Mouse (Mus musculus): Measurements from ENCODE around the gene 4931428L18Rik. TPM values are rescaled to one million over a fixed set of nuclear protein-coding genes. Genes with fewer than 3 reads are reported as not detected.

The 4931428L18Rik gene
- not detected in 2 replicates for polyA plus RNA-seq (2016; fragmentation: Nextera tagmentation; extraction: Ambion mirVana)

DNA sequence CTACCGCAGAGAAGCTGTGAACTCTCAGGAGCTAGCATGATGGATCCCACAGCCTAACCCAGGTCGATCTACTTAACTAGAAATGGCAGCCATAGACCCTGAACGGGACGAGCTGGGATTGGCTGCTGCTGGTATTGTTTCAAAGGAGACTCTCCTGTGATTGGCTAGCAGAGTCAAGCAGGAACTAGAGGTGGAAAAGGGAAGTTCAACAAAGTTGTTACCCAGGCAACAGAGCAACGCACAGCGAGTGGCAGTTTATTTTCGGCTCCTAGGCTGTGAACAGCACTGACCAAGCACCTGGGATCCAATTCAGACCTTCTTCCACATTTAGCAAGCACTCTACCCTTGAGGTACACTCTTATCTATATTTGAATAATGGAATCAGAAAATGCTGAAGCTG, at the start of gene 4931428L18Rik, which contains the start of gene Pih1d3:
TSS of gene 4931428L18Rik (minus strand) at position 121 of the 400 bp plus-strand sequence.
TSS of gene Pih1d3 (plus strand) at position 275 of the 400 bp plus-strand sequence.
- Histone ChIP-seq H3K4me1 (no peaks in the 10 kb centered on the region), H3K36me3 (replicated peaks) (no peaks in the 10 kb centered on the region)
- 89% methylated on average over 7 of the region's 7 CpGs for WGBS

DNA sequence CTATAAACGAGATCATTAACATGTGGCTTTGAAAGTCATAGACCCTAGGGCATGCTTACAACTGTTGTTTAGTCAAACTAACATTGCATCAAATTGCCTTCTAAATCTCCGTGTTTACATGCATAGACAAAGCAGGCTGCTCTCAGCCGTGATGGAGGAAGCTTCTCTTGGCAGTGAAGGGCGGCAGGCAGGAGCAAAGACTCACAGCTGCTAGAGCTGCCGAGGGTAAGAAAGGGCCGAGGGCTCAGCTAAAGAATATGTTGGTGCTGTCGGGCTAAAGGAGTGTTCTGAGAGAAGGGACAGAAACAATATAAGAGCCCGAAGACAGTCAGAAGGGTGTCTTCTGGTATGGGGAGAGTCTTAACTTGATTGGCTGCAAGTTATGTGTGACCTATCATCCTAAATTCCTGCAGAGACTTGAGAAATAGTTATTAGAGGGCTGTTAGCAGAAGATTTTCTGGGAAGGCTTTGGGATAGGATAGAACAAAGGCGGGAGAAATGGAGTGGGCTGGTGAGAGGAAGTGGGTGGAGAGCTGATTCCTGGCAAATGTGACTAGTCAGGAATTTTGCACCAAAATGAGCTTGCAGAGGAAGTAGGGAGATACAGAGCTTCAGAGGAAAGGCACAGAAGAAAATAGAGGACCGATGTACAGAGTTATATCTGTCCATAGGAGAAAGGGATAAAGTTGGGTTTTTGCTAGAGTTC, 37.9 kb upstream of the 4931428L18Rik start:
- Histone ChIP-seq H3K27me3 (replicated peaks; ENCODE audit: low read depth, poor library complexity, severe bottlenecking) (no peaks in the 10 kb centered on the region), H3K4me1 (no peaks in the 10 kb centered on the region), H3K4me3 (no peak overlapping the region), H3K9me3 (no peaks in the 10 kb centered on the region), H3K27ac (replicated peaks) (no peak overlapping the region), H3K36me3 (replicated peaks) (no peaks in the 10 kb centered on the region)
- WGBS, result 80% methylated on average over 10 of the region's 10 CpGs
- no peak for DNase-seq (ENCODE audit: low spot score)

More for the DNA sequence above, at the start of gene 4931428L18Rik, which contains the start of gene Pih1d3:
- Histone ChIP-seq H3K9me3 (peaks cover 3% of the 10 kb centered on the region; the same call in 1 of the 2 replicates), H3K4me3 (no peak within 1 kb of the TSS), H3K27me3 (replicated peaks; ENCODE audit: low read depth, poor library complexity, severe bottlenecking) (no peaks in the 10 kb centered on the region), H3K27ac (replicated peaks) (no peak within 1 kb of the TSS)
- DNase-seq (ENCODE audit: low spot score), result no peak

DNA sequence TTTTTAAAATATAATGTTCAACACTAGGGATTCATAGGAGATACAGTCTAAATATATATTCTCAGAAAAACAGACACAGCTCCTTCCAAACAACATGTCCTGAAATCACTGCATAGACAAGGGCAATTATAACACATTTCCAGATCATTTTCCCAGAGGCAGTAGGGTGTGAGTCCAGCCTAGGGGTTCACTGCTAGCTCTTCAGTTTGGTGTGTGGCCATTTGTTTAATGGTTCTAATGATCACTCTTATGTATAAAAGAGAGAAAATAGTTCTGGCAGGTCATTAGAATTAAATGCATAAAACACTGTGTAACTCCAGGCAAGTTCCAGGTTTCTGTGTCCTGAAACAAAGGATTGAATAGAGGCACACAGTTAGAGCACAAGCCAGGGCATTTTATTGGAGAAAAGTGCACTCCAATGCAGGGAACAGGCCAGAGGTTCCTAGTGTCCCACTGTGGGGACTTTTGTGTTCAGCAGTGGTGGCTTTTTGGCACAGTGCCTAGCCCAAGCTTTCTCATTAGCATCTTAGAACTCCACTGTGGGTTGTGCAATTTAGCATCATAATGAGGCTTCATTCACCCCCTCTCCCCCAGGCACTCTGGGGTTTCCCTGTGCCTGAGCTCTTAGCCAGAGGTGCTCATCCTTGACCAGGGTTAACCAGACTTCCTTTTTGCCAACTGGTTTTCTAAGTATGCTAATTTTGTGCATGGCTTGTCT, 11.0 kb upstream of the 4931428L18Rik start:
- DNase-seq (ENCODE audit: low spot score), result no peak
- H3K27ac ChIP-seq (replicated peaks), result no peak overlapping the region
- H3K4me1 ChIP-seq, result no peaks in the 10 kb centered on the region
- no peaks in the 10 kb centered on the region for H3K27me3 ChIP-seq (replicated peaks; ENCODE audit: low read depth, poor library complexity, severe bottlenecking)
- no peak overlapping the region for H3K4me3 ChIP-seq
- no peaks in the 10 kb centered on the region for H3K36me3 ChIP-seq (replicated peaks)
- H3K9me3 ChIP-seq, result no peaks in the 10 kb centered on the region

DNA sequence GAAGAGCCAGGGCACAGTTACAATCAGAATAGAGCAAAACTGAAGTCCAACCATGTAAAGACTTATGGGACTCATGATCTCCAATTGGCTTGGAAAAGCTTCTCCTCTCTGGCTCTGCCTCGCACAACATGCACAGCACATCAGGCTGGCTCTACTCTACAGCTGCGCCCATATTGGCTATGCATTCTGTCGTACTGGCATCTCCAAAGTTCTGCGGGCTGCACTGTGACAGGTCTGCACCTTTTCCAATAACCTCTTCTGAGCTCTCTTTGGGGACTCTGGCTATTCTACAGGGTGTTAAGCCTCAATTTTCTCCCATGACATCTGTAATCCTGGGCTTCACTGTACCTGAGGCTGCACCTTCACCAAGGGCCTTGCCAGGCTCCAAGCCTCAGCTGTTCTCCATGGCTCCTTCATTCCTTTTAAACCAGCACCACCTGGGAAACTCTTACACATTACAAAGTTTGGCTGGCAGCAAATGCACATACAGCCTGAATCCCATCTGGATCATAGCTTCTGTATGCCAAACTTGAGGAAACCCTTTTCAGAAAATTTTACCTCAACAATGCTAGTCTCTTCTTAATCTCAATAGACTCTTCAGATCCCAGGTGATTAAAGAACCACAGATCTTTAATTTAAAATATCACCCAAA, 1.8 kb downstream of the 4931428L18Rik start:
- no peaks in the 10 kb centered on the region for H3K36me3 ChIP-seq (replicated peaks)
- whole genome bisulfite sequencing, result 94% methylated on average over 4 of the region's 4 CpGs
- H3K27me3 ChIP-seq (replicated peaks; ENCODE audit: low read depth, poor library complexity, severe bottlenecking), result no peaks in the 10 kb centered on the region
- H3K9me3 ChIP-seq, result peaks cover 3% of the 10 kb centered on the region; the same call in 1 of the 2 replicates
- DNase-seq (ENCODE audit: low spot score), result no peak
- no peak overlapping the region for H3K27ac ChIP-seq (replicated peaks)
- H3K4me1 ChIP-seq, result no peaks in the 10 kb centered on the region
- no peak overlapping the region for H3K4me3 ChIP-seq

DNA sequence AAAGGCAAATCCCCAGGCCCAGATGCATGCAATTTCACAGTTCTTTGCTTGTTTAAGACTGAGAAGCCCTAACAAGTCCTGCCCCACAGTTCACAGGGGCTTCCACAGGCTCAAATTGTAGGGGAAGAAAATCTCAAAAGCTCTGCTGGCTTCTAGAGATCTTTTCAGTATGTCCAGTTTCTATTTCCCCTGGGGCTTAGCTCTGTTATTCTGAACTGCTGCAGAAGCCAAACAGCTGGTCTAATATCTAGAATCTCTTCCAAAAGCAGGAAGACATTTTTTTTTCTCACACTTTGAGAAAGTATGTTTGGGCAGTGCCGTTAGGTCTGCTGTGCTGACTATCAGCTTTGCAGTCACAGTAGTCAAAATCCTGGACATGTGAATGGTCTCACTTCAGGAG, 7.7 kb downstream of the 4931428L18Rik start:
- Histone ChIP-seq H3K4me3 (no peak overlapping the region), H3K9me3 (no peaks in the 10 kb centered on the region), H3K27me3 (replicated peaks; ENCODE audit: low read depth, poor library complexity, severe bottlenecking) (no peaks in the 10 kb centered on the region), H3K27ac (replicated peaks) (no peak overlapping the region), H3K36me3 (replicated peaks) (no peaks in the 10 kb centered on the region), H3K4me1 (no peaks in the 10 kb centered on the region)
- no peak for DNase-seq (ENCODE audit: low spot score)
- WGBS, result 77% methylated on average over 1 of the region's 1 CpGs

DNA sequence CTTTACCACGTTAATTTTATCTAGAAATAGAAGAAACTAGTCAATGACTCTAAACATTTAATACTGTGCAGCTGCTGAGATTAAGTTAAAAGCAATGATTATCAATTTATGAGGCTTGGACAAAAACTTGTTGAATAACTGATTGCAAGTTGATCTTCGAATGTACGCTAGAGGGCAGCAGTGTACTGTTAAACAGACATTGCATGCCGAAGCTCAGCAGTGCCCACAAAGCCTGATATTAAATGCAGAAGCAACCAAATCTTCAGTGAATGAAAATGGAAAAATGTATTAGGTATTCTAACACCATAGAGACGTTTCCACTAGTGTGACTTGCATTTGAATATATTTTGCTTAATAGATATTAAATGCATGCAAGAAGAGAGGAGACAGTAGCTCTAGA, 12.3 kb downstream of the 4931428L18Rik start:
- Histone ChIP-seq H3K27ac (replicated peaks) (no peak overlapping the region), H3K27me3 (replicated peaks; ENCODE audit: low read depth, poor library complexity, severe bottlenecking) (no peaks in the 10 kb centered on the region), H3K4me1 (no peaks in the 10 kb centered on the region), H3K9me3 (no peaks in the 10 kb centered on the region), H3K36me3 (replicated peaks) (no peaks in the 10 kb centered on the region), H3K4me3 (no peak overlapping the region)
- peak; percentile 29 for DNase-seq (ENCODE audit: low spot score)
- 2% methylated on average over 5 of the region's 5 CpGs for WGBS

DNA sequence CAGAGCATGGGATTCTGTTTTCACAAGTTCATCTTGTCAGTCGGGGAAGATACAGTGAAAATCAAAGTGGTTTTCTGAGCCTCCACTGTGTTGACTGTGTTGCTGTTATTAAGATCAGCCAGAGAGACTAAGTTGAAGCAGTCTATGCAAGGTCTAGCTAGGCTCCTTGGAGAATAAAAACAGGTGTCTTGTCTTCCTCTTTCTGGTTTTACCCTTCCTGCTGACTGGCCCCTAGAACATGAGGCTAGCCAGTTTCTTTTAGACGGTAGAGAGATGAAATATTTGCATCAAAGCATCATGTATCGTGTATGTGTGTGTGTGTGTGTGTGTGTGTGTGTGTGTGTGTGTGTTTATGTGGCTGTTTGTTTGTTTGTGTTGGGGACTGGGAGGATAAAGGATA, 16.7 kb downstream of the 4931428L18Rik start:
- Histone ChIP-seq H3K36me3 (replicated peaks) (no peaks in the 10 kb centered on the region), H3K27me3 (replicated peaks; ENCODE audit: low read depth, poor library complexity, severe bottlenecking) (no peaks in the 10 kb centered on the region), H3K4me3 (no peak overlapping the region), H3K27ac (replicated peaks) (no peak overlapping the region), H3K9me3 (no peaks in the 10 kb centered on the region), H3K4me1 (no peaks in the 10 kb centered on the region)
- 83% methylated on average over 3 of the region's 3 CpGs for WGBS
- DNase-seq (ENCODE audit: low spot score), result no peak

DNA sequence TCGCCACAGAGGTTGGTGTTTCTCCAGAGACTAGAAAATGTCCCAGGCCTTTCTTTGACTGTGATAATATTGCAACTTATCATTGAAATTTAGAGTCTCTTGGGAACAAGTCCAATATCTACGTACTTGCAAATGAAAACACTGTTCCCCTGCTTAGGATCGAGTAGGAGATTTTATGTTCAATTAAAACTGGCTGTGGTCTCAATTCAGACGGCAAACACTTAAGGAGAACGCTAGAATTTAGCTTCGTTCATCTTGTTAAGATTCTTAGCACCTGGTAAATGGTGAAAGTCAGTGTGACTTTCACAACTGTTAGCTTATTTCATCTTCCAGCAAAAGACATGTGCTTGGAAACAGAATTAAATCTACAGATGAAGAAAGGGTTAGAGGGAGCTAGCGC, 17.1 kb downstream of the 4931428L18Rik start:
- DNase-seq (ENCODE audit: low spot score), result no peak
- H3K4me1 ChIP-seq, result no peaks in the 10 kb centered on the region
- no peaks in the 10 kb centered on the region for H3K27me3 ChIP-seq (replicated peaks; ENCODE audit: low read depth, poor library complexity, severe bottlenecking)
- H3K4me3 ChIP-seq, result no peak overlapping the region
- H3K36me3 ChIP-seq (replicated peaks), result no peaks in the 10 kb centered on the region
- 88% methylated on average over 7 of the region's 7 CpGs for WGBS
- no peaks in the 10 kb centered on the region for H3K9me3 ChIP-seq
- no peak overlapping the region for H3K27ac ChIP-seq (replicated peaks)

DNA sequence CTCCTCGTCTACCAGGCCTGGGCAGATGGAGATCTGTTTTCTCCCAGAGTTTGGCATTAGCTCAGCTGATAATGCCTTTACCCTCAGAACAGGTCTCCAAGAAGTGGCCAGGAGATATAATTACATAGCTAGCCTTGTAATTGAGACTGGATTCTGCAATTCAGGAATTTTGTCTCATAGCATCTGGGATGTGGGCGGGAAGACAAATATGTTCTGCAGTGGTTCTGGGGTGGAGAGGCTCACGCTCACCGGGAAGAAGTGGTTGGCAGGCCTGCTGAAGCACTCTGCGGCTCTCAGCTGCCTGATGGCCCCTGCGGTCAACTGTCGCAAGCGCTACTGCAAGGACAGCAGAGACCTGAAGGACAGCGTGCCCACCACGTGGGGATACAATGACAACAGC, 18.7 kb downstream of the 4931428L18Rik start:
- H3K4me3 ChIP-seq, result no peak overlapping the region
- H3K27ac ChIP-seq (replicated peaks), result no peak overlapping the region
- H3K9me3 ChIP-seq, result no peaks in the 10 kb centered on the region
- no peak for DNase-seq (ENCODE audit: low spot score)
- H3K27me3 ChIP-seq (replicated peaks; ENCODE audit: low read depth, poor library complexity, severe bottlenecking), result no peaks in the 10 kb centered on the region
- 92% methylated on average over 10 of the region's 10 CpGs for WGBS
- no peaks in the 10 kb centered on the region for H3K4me1 ChIP-seq
- H3K36me3 ChIP-seq (replicated peaks), result no peaks in the 10 kb centered on the region

DNA sequence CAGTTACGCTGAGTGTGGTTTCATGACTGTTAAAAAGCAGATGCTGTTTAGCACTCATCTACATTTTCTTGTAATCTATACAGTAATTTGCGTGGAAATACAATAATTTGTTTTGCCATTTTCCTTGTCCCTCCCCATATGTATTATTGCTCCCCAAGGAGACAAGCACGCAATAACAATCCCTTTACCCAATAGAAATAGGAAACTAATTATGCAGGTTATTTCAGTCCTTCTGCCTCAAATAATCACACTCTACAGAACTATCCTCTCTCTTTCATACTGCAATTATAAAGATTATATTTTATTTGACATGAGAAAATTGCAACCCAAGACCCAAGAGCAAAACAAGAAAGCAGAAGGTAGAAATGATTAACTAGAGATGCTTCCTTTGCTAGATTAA, 25.5 kb downstream of the 4931428L18Rik start:
- DNase-seq (ENCODE audit: low spot score), result no peak
- Histone ChIP-seq H3K4me3 (no peak overlapping the region), H3K36me3 (replicated peaks) (no peaks in the 10 kb centered on the region), H3K4me1 (no peaks in the 10 kb centered on the region), H3K27me3 (replicated peaks; ENCODE audit: low read depth, poor library complexity, severe bottlenecking) (no peaks in the 10 kb centered on the region), H3K27ac (replicated peaks) (no peak overlapping the region), H3K9me3 (no peaks in the 10 kb centered on the region)
- WGBS, result 91% methylated on average over 3 of the region's 3 CpGs

DNA sequence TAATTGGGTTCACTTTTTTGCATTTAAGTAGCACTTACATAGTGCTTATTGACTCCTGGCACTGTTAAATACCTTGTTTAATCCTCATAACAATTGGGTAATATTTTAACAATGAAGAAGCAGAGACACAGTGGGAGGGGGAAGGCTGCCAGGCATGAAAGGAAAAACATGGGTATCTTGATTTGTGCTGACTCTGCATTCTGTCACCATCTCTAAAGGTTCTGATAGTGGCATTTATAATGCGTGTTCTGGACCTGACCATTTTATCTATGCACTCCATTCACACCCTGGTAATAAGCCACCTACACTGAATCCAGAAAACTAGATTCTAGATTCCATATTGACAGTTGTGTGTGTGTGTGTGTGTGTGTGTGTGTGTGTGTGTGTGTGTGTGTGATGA, 26.9 kb downstream of the 4931428L18Rik start:
- Histone ChIP-seq H3K36me3 (replicated peaks) (no peaks in the 10 kb centered on the region), H3K4me1 (no peaks in the 10 kb centered on the region), H3K27me3 (replicated peaks; ENCODE audit: low read depth, poor library complexity, severe bottlenecking) (no peaks in the 10 kb centered on the region), H3K9me3 (no peaks in the 10 kb centered on the region), H3K4me3 (no peak overlapping the region), H3K27ac (replicated peaks) (no peak overlapping the region)
- DNase-seq (ENCODE audit: low spot score), result no peak
- 89% methylated on average over 1 of the region's 1 CpGs for WGBS

DNA sequence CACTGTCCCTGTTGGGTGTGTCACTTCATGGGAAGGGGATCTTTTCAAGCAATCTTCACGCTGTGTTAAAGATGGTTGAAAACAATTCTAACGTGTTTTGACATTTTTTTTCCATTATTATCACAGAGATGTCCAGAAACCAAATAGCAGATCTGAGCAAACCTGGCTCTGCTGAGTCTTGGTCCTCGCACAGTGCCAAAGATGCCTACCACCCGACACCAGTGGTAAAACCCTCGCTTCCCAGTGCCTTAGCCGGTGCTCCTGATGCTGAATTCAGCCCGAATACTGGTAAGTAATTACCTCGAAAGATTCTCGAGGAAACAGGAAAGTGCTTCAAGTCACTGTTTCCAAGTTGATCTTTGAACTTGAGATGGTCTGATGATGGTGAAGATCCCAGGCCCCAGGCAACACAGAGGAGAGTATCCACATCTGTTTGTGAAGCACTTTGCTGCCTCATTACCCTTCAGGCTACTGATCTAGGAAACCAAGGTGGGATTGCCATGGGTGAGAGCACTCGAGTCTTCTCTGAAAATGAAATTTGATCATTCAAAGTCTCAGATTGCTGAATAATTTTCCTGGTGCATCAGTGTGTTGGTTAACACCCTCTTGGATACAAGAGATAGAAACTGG, 32.1 kb downstream of the 4931428L18Rik start:
- Histone ChIP-seq H3K36me3 (replicated peaks) (no peaks in the 10 kb centered on the region), H3K9me3 (no peaks in the 10 kb centered on the region), H3K4me3 (no peak overlapping the region), H3K27ac (replicated peaks) (no peak overlapping the region), H3K4me1 (no peaks in the 10 kb centered on the region), H3K27me3 (replicated peaks; ENCODE audit: low read depth, poor library complexity, severe bottlenecking) (no peaks in the 10 kb centered on the region)
- no peak for DNase-seq (ENCODE audit: low spot score)
- WGBS, result 76% methylated on average over 10 of the region's 10 CpGs
